Mouse (Mus musculus) layer of hippocampus, postnatal 25 days (tissue): ENCODE data around the gene Cyp4a10. TPM values are rescaled to one million over a fixed set of nuclear protein-coding genes. Genes with fewer than 3 reads are reported as not detected.
"Not testable (repeated sequence)": the region's sequence is repeated elsewhere in the genome, so short reads cannot be mapped to it uniquely, and the experiment has no call there.

ENCODE experiments used
- DNase-seq, 2 experiments: peaks; one replicate each; pipeline ENCODE4 v3.0.0; 2022; ENCODE audit warnings: mixed read lengths in 2 of 2, low spot score in 1 of 2; ENCODE audit errors: extremely low spot score in 1 of 2
- total RNA-seq, 2 experiments: library from RNA; stranded (reverse); gene quantifications; 2 replicates each; pipeline ENCODE4 v1.2.3; 2021

The Cyp4a10 gene
- not detected for total RNA-seq

- DNase-seq: not testable (repeated sequence)
These were observed at the start of gene Cyp4a10 for GRCm38 (mm10) chr4:115518000-115518399. TSS of gene Cyp4a10 (plus strand) at chr4:115518264.

GRCm38 (mm10) chr4:115473585-115473984 is 44.5 kb upstream of the Cyp4a10 start:
- not testable (repeated sequence) for DNase-seq

GRCm38 (mm10) chr4:115476051-115476450 is 42.0 kb upstream of the Cyp4a10 start:
- DNase-seq: not testable (repeated sequence)

- no peak for DNase-seq
These were observed 36.9 kb upstream of the Cyp4a10 start for GRCm38 (mm10) chr4:115481006-115481652.

- no peak for DNase-seq
These were observed 22.1 kb upstream of the Cyp4a10 start, which contains the start of gene Cyp4a14 for GRCm38 (mm10) chr4:115496001-115496400. TSS of gene Cyp4a14 (minus strand) at chr4:115496142.

- no peak for DNase-seq
These were observed 20.6 kb upstream of the Cyp4a10 start for GRCm38 (mm10) chr4:115497466-115497865.

GRCm38 (mm10) chr4:115513964-115514363 is 4.1 kb upstream of the Cyp4a10 start:
- not testable (repeated sequence) for DNase-seq

- no peak for DNase-seq
These were observed 1.4 kb downstream of the Cyp4a10 start for GRCm38 (mm10) chr4:115519444-115519843.

GRCm38 (mm10) chr4:115521766-115522165 is 3.7 kb downstream of the Cyp4a10 start:
- no peak for DNase-seq

- no peak for DNase-seq
These were observed 27.0 kb downstream of the Cyp4a10 start for GRCm38 (mm10) chr4:115545101-115545500.

GRCm38 (mm10) chr4:115546141-115546828 is 28.2 kb downstream of the Cyp4a10 start:
- no peak for DNase-seq

- no peak for DNase-seq
These were observed 34.7 kb downstream of the Cyp4a10 start for GRCm38 (mm10) chr4:115552726-115553125.

GRCm38 (mm10) chr4:115555513-115555912 is 37.4 kb downstream of the Cyp4a10 start:
- DNase-seq: no peak

GRCm38 (mm10) chr4:115557861-115558561 is 39.9 kb downstream of the Cyp4a10 start:
- DNase-seq: no peak

GRCm38 (mm10) chr4:115561236-115561635 is 43.2 kb downstream of the Cyp4a10 start:
- DNase-seq: not testable (repeated sequence)

- DNase-seq: no peak
These were observed 45.3 kb downstream of the Cyp4a10 start, which contains the start of gene Cyp4a31 for GRCm38 (mm10) chr4:115563401-115563800. TSS of gene Cyp4a31 (plus strand) at chr4:115563649.

GRCm38 (mm10) chr4:115564469-115565225 is 46.6 kb downstream of the Cyp4a10 start:
- not testable (repeated sequence) for DNase-seq

GRCm38 (mm10) chr4:115575255-115575654 is 57.2 kb downstream of the Cyp4a10 start:
- no peak for DNase-seq

GRCm38 (mm10) chr4:115575776-115576175 is 57.7 kb downstream of the Cyp4a10 start:
- DNase-seq: no peak

GRCm38 (mm10) chr4:115583036-115583435 is 65.0 kb downstream of the Cyp4a10 start:
- DNase-seq: no peak
